Mouse (Mus musculus) regulatory T cell (primary cell): ENCODE data around the gene Klk12.

ENCODE experiments used
- in situ Hi-C: fragments of 300-600 bp; cut with MboI, MseI; formaldehyde crosslinking; loops from one replicate; pipeline ENCODE4 v1.15.1; 2025; ENCODE audit warnings: high pct_unique_total_duplicates

The Klk12 gene

GRCm38 (mm10) chr7:43768597-43768996 is at the start of gene Klk12:
TSS of gene Klk12 (plus strand) at chr7:43768897.
- in situ Hi-C loops = no loop called here

GRCm38 (mm10) chr7:43747788-43748187 is 20.9 kb upstream of the Klk12 start:
- in situ Hi-C loops = no loop called here

- in situ Hi-C loops = no loop called here
These were observed 15.9 kb upstream of the Klk12 start for GRCm38 (mm10) chr7:43752806-43753205.

GRCm38 (mm10) chr7:43766484-43766883 is 2.2 kb upstream of the Klk12 start:
- in situ Hi-C loops = no loop called here

- in situ Hi-C loops = loop anchor here (10.0 kb wide), 1 partner anchor 665 kb away; no protein-coding TSS in a partner anchor
These were observed 939 bp downstream of the Klk12 start for GRCm38 (mm10) chr7:43769636-43770035.

GRCm38 (mm10) chr7:43770701-43771100 is 2.0 kb downstream of the Klk12 start:
- in situ Hi-C loops = loop anchor here (10.0 kb wide), 1 partner anchor 664 kb away; no protein-coding TSS in a partner anchor

GRCm38 (mm10) chr7:43771916-43772315 is 3.2 kb downstream of the Klk12 start:
- in situ Hi-C loops = loop anchor here (10.0 kb wide), 1 partner anchor 663 kb away; no protein-coding TSS in a partner anchor

- in situ Hi-C loops = loop anchor here (10.0 kb wide), 1 partner anchor 662 kb away; no protein-coding TSS in a partner anchor
These were observed 4.2 kb downstream of the Klk12 start for GRCm38 (mm10) chr7:43772901-43773300.

GRCm38 (mm10) chr7:43774364-43774763 is 5.7 kb downstream of the Klk12 start, which contains the start of gene Klk11:
TSS of gene Klk11 (plus strand) at chr7:43774604.
- in situ Hi-C loops = loop anchor here (10.0 kb wide), 1 partner anchor 660 kb away; no protein-coding TSS in a partner anchor

- in situ Hi-C loops = loop anchor here (10.0 kb wide), 1 partner anchor 660 kb away; no protein-coding TSS in a partner anchor
These were observed 6.1 kb downstream of the Klk12 start for GRCm38 (mm10) chr7:43774802-43775201.

GRCm38 (mm10) chr7:43775311-43776057 is 6.8 kb downstream of the Klk12 start:
- in situ Hi-C loops = loop anchor here (10.0 kb wide), 1 partner anchor 659 kb away; no protein-coding TSS in a partner anchor

- in situ Hi-C loops = loop anchor here (10.0 kb wide), 1 partner anchor 658 kb away; no protein-coding TSS in a partner anchor
These were observed 7.8 kb downstream of the Klk12 start for GRCm38 (mm10) chr7:43776506-43776905.

- in situ Hi-C loops = loop anchor here (10.0 kb wide), 1 partner anchor 657 kb away; no protein-coding TSS in a partner anchor
These were observed 8.7 kb downstream of the Klk12 start for GRCm38 (mm10) chr7:43777423-43777822.

GRCm38 (mm10) chr7:43778176-43778970 is 9.7 kb downstream of the Klk12 start:
- in situ Hi-C loops = loop anchor here (10.0 kb wide), 1 partner anchor 656 kb away; no protein-coding TSS in a partner anchor

GRCm38 (mm10) chr7:43780241-43780640 is 11.5 kb downstream of the Klk12 start:
- in situ Hi-C loops = no loop called here

- in situ Hi-C loops = no loop called here
These were observed 12.0 kb downstream of the Klk12 start, which contains the start of gene Klk10 for GRCm38 (mm10) chr7:43780746-43781145. TSS of gene Klk10 (plus strand) at chr7:43781035.

- in situ Hi-C loops = no loop called here
These were observed 12.8 kb downstream of the Klk12 start for GRCm38 (mm10) chr7:43781541-43781940.

GRCm38 (mm10) chr7:43782275-43783265 is 13.9 kb downstream of the Klk12 start:
- in situ Hi-C loops = no loop called here

GRCm38 (mm10) chr7:43785286-43785685 is 16.6 kb downstream of the Klk12 start:
- in situ Hi-C loops = no loop called here

- in situ Hi-C loops = no loop called here
These were observed 19.4 kb downstream of the Klk12 start for GRCm38 (mm10) chr7:43788096-43788495.

- in situ Hi-C loops = no loop called here
These were observed 20.6 kb downstream of the Klk12 start for GRCm38 (mm10) chr7:43789295-43789694.
